Mouse (Mus musculus) gastrocnemius, postnatal 14 days (tissue): ENCODE data around the gene Gpr137c. TPM values are rescaled to one million over a fixed set of nuclear protein-coding genes. Genes with fewer than 3 reads are reported as not detected.

Source experiments
- DNase-seq: peaks from one replicate; pipeline ENCODE4 v3.0.0; 2021; ENCODE audit warnings: mixed read lengths
- intact Hi-C: fragments of 180-260 bp; cut with DNase I; formaldehyde crosslinking; loops from one replicate; pipeline ENCODE4 v1.15.1; 2025; ENCODE audit warnings: low total_unique reads
- long read RNA-seq, 2 experiments: library from polyadenylated mRNA; stranded (forward); transcript quantifications; one replicate each; pipeline ENCODE4 v2.0.0; 2021
- total RNA-seq, 2 experiments: library from RNA; stranded (reverse); gene quantifications; 2 replicates each; pipeline ENCODE4 v1.2.3; 2021

Gpr137c gene
- 1 to 10 TPM; 1.7 to 2.1 TPM for total RNA-seq
- long read RNA-seq, experiment 1, partial matches to known transcripts, result 0 of 1 reads
- long read RNA-seq, experiment 1, other reads (novel, unspliced or antisense), result 0 of 1 reads
- long read RNA-seq, experiment 2, result 0 reads

- intact Hi-C loops, result no loop called here
- DNase-seq, result peak; percentile 99
These were observed at the start of gene Gpr137c for GRCm38 (mm10) chr14:45219281-45220089. Gene Gpr137c (plus strand): TSS chr14:45219717.

GRCm38 (mm10) chr14:45172260-45172659, 47.3 kb upstream of the Gpr137c start:
- no peak for DNase-seq
- intact Hi-C loops, result no loop called here

GRCm38 (mm10) chr14:45175012-45175740, 44.3 kb upstream of the Gpr137c start:
- intact Hi-C loops, result no loop called here
- DNase-seq, result no peak

- intact Hi-C loops, result no loop called here
- DNase-seq, result no peak
These were observed 40.3 kb upstream of the Gpr137c start for GRCm38 (mm10) chr14:45179186-45179585.

GRCm38 (mm10) chr14:45179606-45180005, 39.9 kb upstream of the Gpr137c start:
- intact Hi-C loops, result no loop called here
- DNase-seq, result no peak

GRCm38 (mm10) chr14:45181611-45182010, 37.9 kb upstream of the Gpr137c start:
- intact Hi-C loops, result no loop called here
- no peak for DNase-seq

GRCm38 (mm10) chr14:45190999-45191398, 28.5 kb upstream of the Gpr137c start:
- intact Hi-C loops, result no loop called here
- DNase-seq, result no peak

GRCm38 (mm10) chr14:45200607-45201006, 18.9 kb upstream of the Gpr137c start:
- intact Hi-C loops, result no loop called here
- no peak for DNase-seq

GRCm38 (mm10) chr14:45210683-45211082, 8.8 kb upstream of the Gpr137c start:
- intact Hi-C loops, result no loop called here
- DNase-seq, result no peak

- no peak for DNase-seq
- intact Hi-C loops, result no loop called here
These were observed 8.1 kb upstream of the Gpr137c start for GRCm38 (mm10) chr14:45211431-45211830.

GRCm38 (mm10) chr14:45216711-45217340, 2.7 kb upstream of the Gpr137c start:
- no peak for DNase-seq
- intact Hi-C loops, result no loop called here

- no peak for DNase-seq
- intact Hi-C loops, result no loop called here
These were observed 1.8 kb upstream of the Gpr137c start for GRCm38 (mm10) chr14:45217693-45218092.

GRCm38 (mm10) chr14:45220090-45220956, 806 bp downstream of the Gpr137c start, which contains the start of gene Txndc16:
Gene Txndc16 (minus strand): TSS chr14:45220328.
- intact Hi-C loops, result no loop called here
- DNase-seq, result peak; percentile 74

GRCm38 (mm10) chr14:45220957-45221630, 1.6 kb downstream of the Gpr137c start:
- DNase-seq, result no peak
- intact Hi-C loops, result no loop called here

- no peak for DNase-seq
- intact Hi-C loops, result no loop called here
These were observed 19.5 kb downstream of the Gpr137c start for GRCm38 (mm10) chr14:45239042-45239441.

- no peak for DNase-seq
- intact Hi-C loops, result no loop called here
These were observed 22.1 kb downstream of the Gpr137c start for GRCm38 (mm10) chr14:45241613-45242012.

- no peak for DNase-seq
- intact Hi-C loops, result no loop called here
These were observed 32.1 kb downstream of the Gpr137c start for GRCm38 (mm10) chr14:45251548-45252076.

GRCm38 (mm10) chr14:45263831-45264592, 44.5 kb downstream of the Gpr137c start:
- DNase-seq, result no peak
- intact Hi-C loops, result no loop called here
